Mouse (Mus musculus): Measurements from ENCODE around the gene Gdf3. TPM values are rescaled to one million over a fixed set of nuclear protein-coding genes. Genes with fewer than 3 reads are reported as not detected.

Gdf3 gene
- total and polyA plus RNA-seq, 3 experiments, result not detected

DNA sequence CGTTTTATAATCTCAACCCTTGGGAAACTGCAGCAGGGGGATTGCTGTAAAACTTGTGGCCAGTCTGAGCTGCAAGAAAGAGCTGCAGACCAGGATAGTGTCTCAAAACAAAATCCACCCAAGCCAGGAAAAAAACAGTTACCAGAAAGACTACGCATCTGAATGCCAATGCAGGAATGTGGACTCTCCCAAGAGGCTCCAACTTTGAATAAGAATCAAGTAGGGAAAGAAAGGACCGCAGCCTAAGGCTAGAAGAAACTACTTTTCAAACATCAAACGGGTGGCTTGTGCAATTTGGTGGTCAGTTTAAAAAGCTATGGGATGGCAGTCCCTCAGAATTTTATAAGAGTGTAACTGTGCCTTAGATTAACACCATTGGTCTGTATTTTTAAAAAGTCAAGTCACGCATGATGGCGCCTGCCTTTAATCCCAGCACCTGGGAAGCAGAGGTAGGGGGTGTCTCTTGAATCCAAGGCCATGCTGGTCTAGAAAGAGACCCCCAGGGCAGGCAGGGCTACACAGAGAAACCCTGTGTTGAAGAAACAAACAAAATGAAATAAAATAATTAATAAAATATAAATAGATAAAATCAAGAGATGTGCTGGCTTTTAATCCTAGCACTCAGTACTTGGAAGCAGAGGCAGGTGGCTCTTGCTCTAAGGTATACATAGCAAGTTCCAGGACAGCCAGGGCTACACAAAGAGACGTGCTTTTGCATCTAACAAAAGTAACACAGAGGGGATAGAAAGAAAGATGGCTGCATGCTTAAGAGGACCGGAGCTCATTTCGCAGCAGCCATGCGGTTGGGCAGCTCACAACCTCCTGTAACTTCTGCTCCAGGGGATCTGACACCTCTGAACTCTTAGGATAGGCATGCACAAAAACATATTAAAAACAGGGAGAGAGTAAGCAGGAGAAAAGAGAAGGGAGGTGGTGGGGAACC lies 1.2 kb downstream of the Gdf3 start:
- no peak overlapping the region for H3K27ac ChIP-seq
- no peaks in the 10 kb centered on the region for H3K4me1 ChIP-seq (ENCODE audit: control insufficient read depth, insufficient read depth, low read length)
- no peak for DNase-seq
- no peak overlapping the region for H3K9ac ChIP-seq (ENCODE audit: low read depth, low read length)
- H3K4me3 ChIP-seq, result no peak overlapping the region
- intact Hi-C loops (cut with DNase I), result no loop called here
- H3K27me3 ChIP-seq (ENCODE audit: control insufficient read depth, insufficient read depth, low read length), result no peaks in the 10 kb centered on the region
- WGBS, result 80% methylated on average over 10 of the region's 10 CpGs
- TF ChIP-seq EP300 (IDR thresholded peaks at IDR 0.05; ENCODE audit: insufficient read depth, low read depth, low read length) (no peak), POLR2A (IDR thresholded peaks at IDR 0.05; ENCODE audit: insufficient read depth, low read depth, low read length) (no peak), CTCF (IDR thresholded peaks at IDR 0.05) (no peak)
- no peaks in the 10 kb centered on the region for H3K79me2 ChIP-seq (replicated peaks; ENCODE audit: control insufficient read depth, insufficient read depth, low read length)
- no peaks in the 10 kb centered on the region for H3K36me3 ChIP-seq (ENCODE audit: control insufficient read depth, insufficient read depth, low read length)

- WGBS, result 89% methylated on average over 12 of the region's 12 CpGs
- TF ChIP-seq POLR2A (IDR thresholded peaks at IDR 0.05; ENCODE audit: insufficient read depth, low read depth, low read length), result no peak
- no peak for TF ChIP-seq EP300 (IDR thresholded peaks at IDR 0.05; ENCODE audit: insufficient read depth, low read depth, low read length)
- TF ChIP-seq CTCF (IDR thresholded peaks at IDR 0.05), result no peak
- Histone ChIP-seq H3K27ac (no peak overlapping the region), H3K79me2 (replicated peaks; ENCODE audit: control insufficient read depth, insufficient read depth, low read length) (no peaks in the 10 kb centered on the region), H3K36me3 (ENCODE audit: control insufficient read depth, insufficient read depth, low read length) (no peaks in the 10 kb centered on the region), H3K27me3 (ENCODE audit: control insufficient read depth, insufficient read depth, low read length) (no peaks in the 10 kb centered on the region), H3K4me1 (ENCODE audit: control insufficient read depth, insufficient read depth, low read length) (no peaks in the 10 kb centered on the region), H3K4me3 (no peak overlapping the region), H3K9ac (ENCODE audit: low read depth, low read length) (no peak overlapping the region)
- intact Hi-C loops (cut with DNase I), result no loop called here
- no peak for DNase-seq
Observed at GRCm38 (mm10) chr6:122607700-122608099, 2.2 kb downstream of the Gdf3 start.

DNA sequence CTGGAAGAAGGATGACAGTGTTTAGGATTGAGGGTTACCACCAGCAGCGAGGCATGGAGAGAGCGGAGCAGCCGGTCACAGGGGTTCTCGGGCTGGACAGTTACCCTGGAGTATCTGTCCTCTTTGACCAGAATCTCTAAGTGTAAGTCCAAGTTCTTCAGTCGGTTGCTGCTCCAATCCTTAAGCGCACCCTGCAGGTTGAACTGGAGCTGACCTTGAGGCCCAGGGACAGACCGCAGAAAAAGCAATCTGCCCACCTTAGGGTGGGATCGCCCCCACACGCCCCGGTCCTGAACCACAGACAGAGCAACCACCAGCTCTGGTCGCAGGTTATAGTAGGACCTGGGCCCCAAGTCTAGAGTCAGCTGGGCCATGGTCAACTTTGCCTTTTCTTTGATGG lies 3.2 kb downstream of the Gdf3 start:
- no peak for TF ChIP-seq POLR2A (IDR thresholded peaks at IDR 0.05; ENCODE audit: insufficient read depth, low read depth, low read length)
- TF ChIP-seq EP300 (IDR thresholded peaks at IDR 0.05; ENCODE audit: insufficient read depth, low read depth, low read length), result no peak
- no peak for TF ChIP-seq CTCF (IDR thresholded peaks at IDR 0.05)
- H3K27me3 ChIP-seq (ENCODE audit: control insufficient read depth, insufficient read depth, low read length), result no peaks in the 10 kb centered on the region
- H3K79me2 ChIP-seq (replicated peaks; ENCODE audit: control insufficient read depth, insufficient read depth, low read length), result no peaks in the 10 kb centered on the region
- no peaks in the 10 kb centered on the region for H3K36me3 ChIP-seq (ENCODE audit: control insufficient read depth, insufficient read depth, low read length)
- H3K9ac ChIP-seq (ENCODE audit: low read depth, low read length), result no peak overlapping the region
- no peaks in the 10 kb centered on the region for H3K4me1 ChIP-seq (ENCODE audit: control insufficient read depth, insufficient read depth, low read length)
- DNase-seq, result no peak
- 91% methylated on average over 11 of the region's 11 CpGs for WGBS
- intact Hi-C loops (cut with DNase I), result no loop called here
- no peak overlapping the region for H3K4me3 ChIP-seq
- H3K27ac ChIP-seq, result no peak overlapping the region

DNA sequence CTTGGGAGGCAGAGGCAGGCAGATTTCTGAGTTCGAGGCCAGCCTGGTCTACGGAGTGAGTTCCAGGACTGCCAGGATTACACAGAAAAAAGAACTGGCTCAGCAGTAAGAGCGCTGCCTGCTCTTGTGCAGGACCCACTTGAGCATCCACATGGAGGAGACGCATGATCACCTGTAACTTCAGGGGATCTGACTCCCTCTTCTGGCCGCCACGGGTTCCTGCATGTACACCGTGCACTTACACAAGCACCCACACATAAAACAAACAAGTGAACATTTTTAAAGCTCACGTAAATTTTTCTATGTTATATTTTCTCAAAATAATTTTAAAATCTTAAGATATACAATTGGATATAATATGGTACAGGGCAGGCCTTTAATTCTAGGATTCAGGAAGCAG lies 4.4 kb downstream of the Gdf3 start:
- no peaks in the 10 kb centered on the region; the same call in 1 of the 2 replicates for H3K4me1 ChIP-seq (ENCODE audit: control insufficient read depth, insufficient read depth, low read length)

DNA sequence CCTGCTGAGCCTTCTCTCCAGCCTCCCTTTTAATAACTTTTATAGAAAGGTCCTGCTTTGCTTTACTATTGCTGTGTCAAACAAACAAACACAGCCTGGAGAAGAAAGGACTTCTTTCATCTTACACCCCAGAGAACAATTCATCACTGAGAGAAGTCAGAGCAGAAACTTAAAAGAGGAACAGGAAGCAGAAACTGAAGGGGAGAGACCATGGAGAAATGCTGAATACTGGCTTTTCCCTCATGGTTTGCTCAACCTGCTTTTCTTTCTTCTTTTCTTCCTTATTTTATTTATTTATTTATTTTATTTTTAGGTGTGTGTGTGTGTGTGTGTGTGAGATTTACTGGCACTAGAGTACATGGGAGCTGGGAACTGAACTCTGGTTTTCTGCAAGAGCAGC lies 5.6 kb downstream of the Gdf3 start:
- DNase-seq, result no peak
- H3K79me2 ChIP-seq (replicated peaks; ENCODE audit: control insufficient read depth, insufficient read depth, low read length), result no peaks in the 10 kb centered on the region
- H3K36me3 ChIP-seq (ENCODE audit: control insufficient read depth, insufficient read depth, low read length), result no peaks in the 10 kb centered on the region; the same call in 1 of the 2 replicates
- H3K4me3 ChIP-seq, result no peak overlapping the region
- TF ChIP-seq CTCF (IDR thresholded peaks at IDR 0.05) (no peak), POLR2A (IDR thresholded peaks at IDR 0.05; ENCODE audit: insufficient read depth, low read depth, low read length) (no peak), EP300 (IDR thresholded peaks at IDR 0.05; ENCODE audit: insufficient read depth, low read depth, low read length) (no peak)
- H3K27me3 ChIP-seq (ENCODE audit: control insufficient read depth, insufficient read depth, low read length), result no peaks in the 10 kb centered on the region
- H3K4me1 ChIP-seq (ENCODE audit: control insufficient read depth, insufficient read depth, low read length), result no peaks in the 10 kb centered on the region; the same call in 1 of the 2 replicates
- intact Hi-C loops (cut with DNase I), result no loop called here
- no peak overlapping the region for H3K9ac ChIP-seq (ENCODE audit: low read depth, low read length)
- no peak overlapping the region; the same call in 1 of the 2 replicates for H3K27ac ChIP-seq

More for the DNA sequence above, 4.4 kb downstream of the Gdf3 start:
- no peaks in the 10 kb centered on the region for H3K79me2 ChIP-seq (replicated peaks; ENCODE audit: control insufficient read depth, insufficient read depth, low read length)
- H3K4me3 ChIP-seq, result no peak overlapping the region
- no peak overlapping the region for H3K27ac ChIP-seq
- TF ChIP-seq CTCF (IDR thresholded peaks at IDR 0.05) (peak; percentile 44), EP300 (IDR thresholded peaks at IDR 0.05; ENCODE audit: insufficient read depth, low read depth, low read length) (no peak)
- H3K9ac ChIP-seq (ENCODE audit: low read depth, low read length), result no peak overlapping the region
- 86% methylated on average over 8 of the region's 8 CpGs for WGBS
- intact Hi-C loops (cut with DNase I), result no loop called here
- no peak for DNase-seq
- H3K36me3 ChIP-seq (ENCODE audit: control insufficient read depth, insufficient read depth, low read length), result no peaks in the 10 kb centered on the region
- no peaks in the 10 kb centered on the region for H3K27me3 ChIP-seq (ENCODE audit: control insufficient read depth, insufficient read depth, low read length)

DNA sequence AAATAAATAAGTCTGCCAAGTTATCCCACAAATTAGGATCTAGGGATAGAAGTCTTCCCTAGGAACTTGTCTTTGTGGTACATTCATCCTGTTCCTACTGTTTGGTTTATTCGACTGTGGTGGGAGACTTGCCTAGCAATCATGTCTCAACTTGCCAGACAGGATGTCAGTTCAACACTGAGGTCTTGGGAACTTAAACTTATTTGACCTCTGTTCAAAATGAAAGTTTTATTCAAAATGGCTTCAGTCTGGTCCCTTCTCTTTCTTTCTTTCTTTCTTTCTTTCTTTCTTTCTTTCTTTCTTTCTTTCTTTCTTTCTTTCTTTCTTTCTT lies 6.9 kb downstream of the Gdf3 start:
- Histone ChIP-seq H3K9ac (ENCODE audit: low read depth, low read length) (no peak overlapping the region), H3K4me3 (peak overlapping the region; percentile 58), H3K27me3 (ENCODE audit: control insufficient read depth, insufficient read depth, low read length) (no peaks in the 10 kb centered on the region), H3K4me1 (ENCODE audit: control insufficient read depth, insufficient read depth, low read length) (peaks cover 3% of the 10 kb centered on the region; the same call in 1 of the 2 replicates), H3K36me3 (ENCODE audit: control insufficient read depth, insufficient read depth, low read length) (peaks cover 6% of the 10 kb centered on the region), H3K79me2 (replicated peaks; ENCODE audit: control insufficient read depth, insufficient read depth, low read length) (no peaks in the 10 kb centered on the region), H3K27ac (peak overlapping the region; percentile 90)
- intact Hi-C loops (cut with DNase I), result no loop called here
- DNase-seq, result no peak
- TF ChIP-seq EP300 (IDR thresholded peaks at IDR 0.05; ENCODE audit: insufficient read depth, low read depth, low read length) (no peak), POLR2A (IDR thresholded peaks at IDR 0.05; ENCODE audit: insufficient read depth, low read depth, low read length) (0 out of 2 replicates have a peak, but pooled peaks have one; percentile 33), CTCF (IDR thresholded peaks at IDR 0.05) (no peak)
- WGBS, result 21% methylated on average over 1 of the region's 1 CpGs
